Mouse (Mus musculus): ENCODE data around the gene Hoxb6.

Gene Hoxb6

DNA sequence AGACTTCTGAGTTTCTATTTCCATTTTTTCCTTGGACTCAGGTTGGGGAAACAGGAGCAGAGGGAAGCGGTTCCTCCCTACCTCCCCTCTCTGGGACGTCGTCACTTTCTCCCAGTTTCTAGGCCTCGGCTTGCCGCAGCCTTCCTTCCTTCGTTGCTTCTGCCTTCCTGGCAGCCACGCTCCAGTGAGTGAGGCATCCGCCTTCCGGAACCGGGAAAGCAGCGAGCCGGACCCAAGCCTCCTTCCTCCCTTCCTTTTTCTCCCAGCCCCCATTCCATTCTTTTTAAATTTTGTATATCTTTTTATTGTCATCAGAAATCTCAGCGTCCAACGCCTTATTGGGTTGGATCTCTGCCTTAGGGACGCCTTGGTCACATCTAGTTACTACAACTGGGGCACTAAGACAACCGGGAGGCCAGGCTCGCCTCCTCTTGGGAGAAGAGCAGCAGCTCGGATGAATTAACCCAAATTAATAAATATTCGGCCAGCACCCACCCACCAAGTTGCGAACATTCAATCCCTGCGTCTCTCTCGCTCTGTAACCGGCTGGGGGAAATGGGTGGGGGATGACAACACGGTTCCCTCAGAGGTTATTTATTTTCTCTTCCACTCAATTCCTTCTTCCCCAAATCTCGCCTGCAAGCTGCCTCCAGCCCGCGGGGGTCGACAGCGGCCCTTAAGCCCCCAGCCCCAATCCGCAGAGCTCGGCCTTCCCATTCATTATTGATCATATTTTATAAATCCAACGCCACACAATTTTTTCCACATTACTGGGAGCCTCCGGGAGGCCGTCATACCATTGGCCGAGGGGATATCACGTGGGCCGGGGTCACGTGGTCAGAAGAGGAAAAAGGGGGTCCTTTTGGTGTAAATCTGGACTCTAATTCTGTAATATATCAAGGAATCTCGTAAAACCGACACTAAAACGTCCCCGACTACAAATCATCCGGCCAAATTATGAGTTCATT lies 6.2 kb upstream of the Hoxb6 start, which contains the start of gene Hoxb7:
Hoxb7 (plus strand) TSS at position 853 of the 968 bp plus-strand sequence.
- DNase-seq (ENCODE audit: low read depth, low spot score), result no peak

DNA sequence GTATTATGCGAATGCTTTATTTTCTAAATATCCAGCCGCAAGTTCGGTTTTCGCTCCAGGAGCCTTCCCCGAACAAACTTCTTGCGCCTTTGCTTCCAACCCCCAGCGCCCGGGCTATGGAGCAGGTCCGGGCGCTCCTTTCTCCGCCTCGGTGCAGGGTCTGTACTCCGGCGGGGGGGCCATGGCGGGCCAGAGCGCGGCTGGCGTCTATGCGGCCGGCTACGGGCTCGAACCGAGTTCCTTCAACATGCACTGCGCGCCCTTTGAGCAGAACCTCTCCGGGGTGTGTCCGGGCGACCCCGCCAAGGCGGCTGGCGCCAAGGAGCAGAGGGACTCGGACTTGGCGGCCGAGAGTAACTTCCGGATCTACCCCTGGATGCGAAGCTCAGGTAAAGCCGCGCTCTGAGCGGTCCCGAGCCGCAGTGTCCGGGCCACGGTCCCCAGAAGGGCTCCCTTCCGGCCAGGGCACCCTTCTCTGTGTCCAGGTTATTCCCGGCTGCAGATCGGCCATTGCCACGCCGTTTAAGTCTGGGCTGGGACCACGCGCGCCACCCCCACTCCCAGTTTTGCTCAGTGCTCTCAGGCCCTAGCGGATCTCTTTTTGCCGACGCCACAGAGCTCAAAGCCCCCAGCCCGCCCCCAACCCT lies 5.4 kb upstream of the Hoxb6 start:
- DNase-seq (ENCODE audit: low read depth, low spot score), result no peak

DNA sequence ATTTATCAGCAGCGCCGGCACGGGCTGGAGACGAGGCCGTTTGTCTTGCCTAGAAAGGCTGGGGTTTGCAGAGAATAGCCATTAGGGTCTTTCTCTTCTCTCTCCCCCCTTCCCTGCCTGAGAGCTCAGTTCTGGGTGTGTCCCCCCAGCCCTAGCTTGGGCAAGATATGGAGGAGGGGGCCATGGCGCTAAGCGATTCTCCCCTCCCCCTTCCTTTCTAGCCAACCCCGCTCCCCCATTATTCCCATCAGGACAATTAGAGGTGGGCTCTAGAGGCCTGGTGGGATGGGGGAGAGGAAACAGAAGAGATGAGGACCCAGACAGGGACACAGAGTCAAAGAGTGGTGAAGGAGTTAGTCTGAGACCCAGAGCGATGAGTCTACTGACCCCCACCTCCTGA lies 4.9 kb upstream of the Hoxb6 start:
- no peak for DNase-seq (ENCODE audit: low read depth, low spot score)

DNA sequence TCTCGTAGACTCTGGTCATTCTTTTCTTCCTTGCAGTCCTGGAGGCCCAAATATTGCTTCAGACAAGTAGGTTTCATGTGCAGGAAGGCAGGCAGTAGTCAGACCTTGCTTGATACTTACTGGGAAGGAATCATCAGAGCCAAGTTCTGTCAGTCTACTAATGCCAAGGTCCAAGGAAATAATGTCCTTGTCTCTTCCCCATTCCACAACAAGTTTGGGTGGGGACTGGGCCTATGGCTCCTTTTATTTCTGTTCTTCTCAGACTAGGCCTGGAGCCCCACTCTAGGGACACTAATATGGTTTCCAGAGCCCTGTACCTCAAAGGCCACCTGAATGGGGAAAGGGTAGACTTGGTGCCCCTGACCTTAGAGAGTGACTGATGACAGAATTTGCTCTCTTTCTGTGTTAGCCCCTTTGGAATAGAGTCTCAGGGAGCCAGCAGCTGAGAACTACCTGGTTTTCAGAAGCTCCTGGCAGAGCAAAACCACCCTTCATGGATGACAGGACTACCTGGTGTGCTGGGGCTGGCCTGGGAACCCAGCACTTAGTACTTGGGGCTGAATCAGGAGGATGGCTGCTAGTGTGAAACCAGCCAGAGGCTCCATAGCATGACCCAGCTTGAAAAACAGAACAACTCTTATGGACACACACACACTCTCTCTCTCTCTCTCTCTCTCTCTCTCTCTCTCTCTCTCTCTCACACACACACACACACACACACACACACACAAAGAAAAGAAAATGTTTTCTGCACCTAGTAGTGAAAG lies 3.6 kb upstream of the Hoxb6 start:
- DNase-seq (ENCODE audit: low read depth, low spot score), result no peak

DNA sequence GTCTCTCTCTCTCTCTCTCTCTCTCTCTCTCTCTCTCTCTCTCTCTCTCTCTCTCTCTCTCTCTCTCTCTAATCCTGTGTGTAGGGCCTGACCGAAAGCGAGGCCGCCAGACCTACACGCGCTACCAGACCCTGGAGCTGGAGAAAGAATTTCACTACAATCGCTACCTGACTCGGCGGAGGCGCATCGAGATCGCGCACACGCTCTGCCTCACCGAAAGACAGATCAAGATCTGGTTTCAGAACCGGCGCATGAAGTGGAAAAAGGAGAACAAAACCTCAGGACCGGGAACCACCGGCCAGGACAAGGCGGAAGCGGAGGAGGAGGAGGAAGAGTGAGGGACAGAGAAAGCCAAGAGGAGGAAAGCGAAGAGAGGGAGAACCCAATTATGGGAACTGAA lies 3.0 kb upstream of the Hoxb6 start:
- DNase-seq (ENCODE audit: low read depth, low spot score), result no peak

DNA sequence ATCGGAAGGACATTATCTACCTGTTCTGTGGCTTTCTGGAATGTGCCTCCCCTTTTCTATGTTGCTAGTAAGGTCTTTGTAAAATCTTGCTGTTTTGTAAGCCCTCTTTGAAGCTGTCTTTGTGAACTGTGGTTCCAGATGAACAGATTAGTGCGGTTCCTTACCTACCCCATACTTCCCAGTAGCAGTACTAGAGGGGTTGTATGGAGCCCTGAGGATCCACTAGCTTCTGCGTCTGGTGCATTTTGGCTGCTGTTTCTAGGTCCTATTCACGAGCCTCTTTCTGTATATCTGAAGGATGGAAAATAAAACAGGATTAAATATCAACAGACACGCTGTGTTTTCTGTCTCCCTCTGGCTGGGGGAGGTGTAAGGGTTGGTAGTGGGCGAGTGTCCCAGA lies 2.4 kb upstream of the Hoxb6 start:
- DNase-seq (ENCODE audit: low read depth, low spot score), result no peak

DNA sequence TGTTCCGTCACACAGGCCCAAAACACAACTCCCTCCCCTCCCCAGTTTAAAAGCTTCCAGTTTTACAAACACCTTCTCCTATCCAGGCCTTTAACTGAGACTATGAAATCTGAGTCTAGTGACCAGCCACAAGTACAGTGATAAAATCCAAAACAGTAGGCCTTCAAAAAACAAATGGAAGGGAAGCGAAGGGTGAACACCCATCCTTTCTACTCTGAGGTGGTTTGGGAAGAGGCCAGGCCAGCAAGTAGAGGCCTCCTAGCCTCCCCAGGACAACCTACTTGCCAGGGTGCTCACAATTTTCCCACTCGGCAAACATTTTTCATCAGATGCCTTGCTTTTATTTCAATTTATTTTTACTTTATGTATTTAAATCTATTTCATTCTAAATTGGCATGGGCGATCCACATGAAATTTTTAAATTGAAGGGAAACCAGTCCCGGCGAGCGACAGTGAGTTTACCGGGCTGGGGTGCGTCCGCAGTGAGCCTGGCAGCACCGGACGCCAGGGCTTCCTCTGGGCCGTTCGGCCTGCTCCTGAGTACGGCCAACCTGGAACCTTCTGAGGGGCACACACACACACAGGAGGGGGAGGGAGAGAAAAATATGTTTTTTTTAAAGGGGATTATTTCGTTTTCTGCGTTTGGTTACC lies 1.4 kb upstream of the Hoxb6 start:
- no peak for DNase-seq (ENCODE audit: low read depth, low spot score)

DNA sequence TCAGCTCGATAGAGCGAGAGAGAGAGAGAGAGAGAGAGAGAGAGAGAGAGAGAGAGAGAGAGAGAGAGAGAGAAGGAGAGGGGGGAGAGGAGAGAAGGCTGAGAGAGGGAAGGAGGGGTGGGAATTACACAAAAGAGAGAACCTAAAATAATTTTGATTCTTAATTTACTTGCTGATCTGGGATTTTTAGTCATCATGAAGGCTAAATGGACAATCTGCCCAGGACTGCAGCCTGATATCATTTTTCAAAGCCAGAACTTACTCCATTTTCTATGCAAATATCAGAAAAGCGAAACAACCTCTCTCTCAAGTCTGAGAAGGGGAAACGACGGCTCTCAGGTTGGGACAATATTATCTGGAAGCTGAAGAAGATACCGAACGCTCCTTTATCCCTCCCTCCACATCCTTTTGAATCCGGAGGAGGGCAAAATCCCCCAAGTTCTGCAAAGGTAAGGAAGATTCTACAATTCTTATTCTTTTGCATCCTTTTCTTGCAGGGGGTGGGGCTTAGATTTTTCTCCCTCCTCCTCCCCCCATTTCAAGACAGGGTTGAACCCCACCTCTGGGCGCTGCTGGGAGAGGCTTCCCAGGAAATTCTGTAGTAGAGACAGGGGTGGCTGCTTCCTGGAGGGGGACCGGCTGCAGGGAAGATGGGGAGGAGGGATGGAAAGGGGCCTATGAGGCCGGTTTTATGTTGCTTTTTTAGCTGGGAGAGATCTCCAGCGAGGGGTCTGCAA lies 457 bp downstream of the Hoxb6 start:
- DNase-seq (ENCODE audit: low read depth, low spot score), result no peak

DNA sequence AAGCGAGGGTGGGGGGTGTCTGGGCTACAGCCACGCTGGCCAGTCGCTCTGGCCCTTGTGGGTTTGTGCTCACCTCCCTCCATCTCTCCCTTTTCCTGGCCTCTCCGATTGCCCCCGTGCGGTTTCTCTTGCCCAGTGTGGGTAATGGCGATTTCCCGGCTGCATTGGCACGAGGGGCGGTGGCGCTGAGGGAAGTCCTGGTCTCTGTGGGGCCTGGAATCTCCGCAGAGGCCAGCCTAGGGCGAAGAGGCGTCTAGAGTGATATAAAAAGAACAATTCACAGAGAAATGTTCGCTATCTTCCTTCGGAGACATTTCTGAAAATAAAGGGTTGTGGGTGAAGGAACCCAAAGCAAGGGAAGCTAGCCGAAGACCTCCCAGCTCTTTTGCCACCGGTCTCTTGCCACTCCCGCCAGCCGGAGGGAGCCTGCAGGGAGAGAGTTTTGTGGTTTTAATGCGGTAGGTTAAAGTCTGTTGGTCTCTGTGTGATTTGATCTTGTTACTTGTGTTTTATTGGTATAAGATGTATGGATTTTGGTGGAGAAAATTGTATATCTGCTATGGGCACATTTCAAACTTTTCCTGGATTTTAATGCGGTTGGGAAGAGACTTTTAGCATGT lies 1.1 kb downstream of the Hoxb6 start:
- no peak for DNase-seq (ENCODE audit: low read depth, low spot score)

DNA sequence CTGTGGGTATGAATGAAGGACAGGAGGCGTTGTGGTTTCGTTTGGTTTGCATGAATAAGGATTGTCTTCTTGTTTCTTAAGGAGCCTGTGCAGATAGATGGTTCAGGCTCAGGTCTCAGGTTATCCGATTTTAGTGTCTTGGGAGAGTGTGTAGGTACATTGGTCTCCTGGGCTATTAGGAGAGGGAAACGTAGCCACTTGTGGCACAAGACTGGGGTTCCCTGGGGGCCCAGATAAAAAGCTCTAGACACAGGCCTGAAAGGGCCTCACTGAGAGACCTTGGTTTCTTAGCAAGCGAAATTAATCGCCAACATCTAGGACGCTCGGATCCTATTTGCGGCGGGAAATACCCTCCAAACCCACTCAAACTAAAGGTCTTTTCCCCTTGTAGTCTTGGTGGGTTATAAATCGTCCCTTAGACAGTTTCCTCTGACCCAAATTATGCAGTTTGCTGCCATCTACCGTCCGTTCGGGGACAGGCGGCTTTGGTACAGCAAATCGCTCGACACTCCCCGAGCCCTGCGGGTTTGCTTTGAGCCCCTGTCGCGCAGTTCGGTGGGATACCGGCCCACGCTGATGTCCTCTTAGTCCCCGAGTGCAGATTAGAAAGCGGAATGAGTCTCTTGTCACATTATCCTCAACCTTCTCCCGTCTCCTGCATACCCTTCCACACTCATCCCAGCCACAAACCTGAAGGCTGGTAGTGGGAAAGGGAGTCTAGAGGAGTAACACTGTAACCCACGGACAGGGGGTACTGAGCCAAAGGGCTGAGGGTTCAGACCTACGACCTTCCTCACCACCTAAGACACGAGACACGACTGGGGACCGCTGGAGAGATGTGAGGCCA lies 2.2 kb downstream of the Hoxb6 start:
- DNase-seq (ENCODE audit: low read depth, low spot score), result peak; percentile 89

DNA sequence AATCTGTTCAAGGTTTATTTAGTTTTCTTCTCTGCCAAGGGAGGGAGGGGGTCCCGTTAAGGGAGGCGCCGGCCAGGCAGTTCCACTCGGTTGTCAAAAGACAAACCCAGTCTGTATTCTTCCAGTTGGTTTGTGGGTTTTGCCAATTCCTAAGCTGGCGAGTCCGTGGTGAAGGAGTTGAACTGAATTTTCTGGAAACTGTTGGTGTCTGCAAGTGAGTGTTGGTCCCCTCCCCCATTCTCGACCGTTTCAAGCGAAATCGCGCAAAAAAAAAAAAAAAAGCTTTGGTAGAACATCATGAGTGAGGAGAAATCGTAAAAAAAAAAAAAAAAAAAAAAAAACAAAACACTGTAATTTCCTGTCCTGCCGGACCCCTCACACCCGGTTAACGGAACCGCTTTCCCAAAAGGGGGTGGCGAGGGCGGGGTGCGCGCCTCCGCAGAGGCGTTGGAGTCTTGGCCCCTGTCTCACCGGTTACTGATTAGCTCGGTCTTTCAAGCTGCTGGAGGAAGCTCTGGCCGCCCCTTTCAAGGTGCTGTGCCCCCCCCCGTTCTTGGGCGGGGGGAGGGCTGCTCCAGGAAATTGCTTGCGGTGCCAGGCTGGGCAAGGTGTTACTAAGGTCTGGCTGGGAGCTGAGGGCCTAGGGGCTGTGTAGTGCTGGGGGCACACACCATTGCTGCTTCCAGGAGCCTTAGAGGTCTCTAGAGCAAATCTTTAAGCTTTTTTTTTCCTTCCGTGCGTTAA lies 3.0 kb downstream of the Hoxb6 start:
- no peak for DNase-seq (ENCODE audit: low read depth, low spot score)

DNA sequence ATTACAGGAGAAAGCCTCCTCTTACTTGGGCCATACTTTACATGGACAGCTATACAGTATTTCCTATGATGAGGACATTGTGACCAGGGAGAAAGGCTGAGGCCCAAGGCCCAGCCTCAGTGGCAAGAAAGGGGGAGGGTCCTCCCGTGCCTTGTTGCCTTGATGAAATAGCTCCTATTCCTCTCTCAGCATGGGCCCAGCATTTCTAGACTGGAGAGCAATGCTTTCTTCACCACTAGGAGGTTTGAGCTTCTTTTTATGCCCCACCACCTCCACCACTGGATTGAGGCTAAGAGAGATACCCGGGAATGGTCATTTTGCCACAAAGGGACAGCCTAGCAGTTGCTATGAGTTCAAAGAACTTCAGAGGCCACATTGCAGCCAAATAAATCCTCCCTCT lies 4.7 kb downstream of the Hoxb6 start:
- DNase-seq (ENCODE audit: low read depth, low spot score), result no peak

DNA sequence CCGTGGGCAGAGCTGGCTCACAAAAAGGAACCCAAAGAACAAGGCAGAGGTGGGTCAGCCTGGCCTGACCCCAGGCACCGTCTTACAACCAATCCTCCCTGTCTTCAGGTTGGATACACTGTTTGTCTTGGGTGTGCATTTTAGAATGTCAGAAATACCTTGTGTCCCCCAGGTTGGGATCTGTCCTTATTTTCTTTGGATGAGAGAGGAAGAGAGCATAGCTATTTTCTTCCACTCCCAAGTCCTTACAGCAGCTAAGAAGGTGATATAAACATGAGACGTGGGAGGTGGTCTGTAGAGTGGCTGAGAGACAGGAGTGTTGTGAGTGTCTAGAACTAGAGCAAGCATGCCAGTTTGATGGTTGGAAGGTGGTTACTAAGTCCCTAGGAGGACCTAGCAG lies 5.2 kb downstream of the Hoxb6 start:
- no peak for DNase-seq (ENCODE audit: low read depth, low spot score)

DNA sequence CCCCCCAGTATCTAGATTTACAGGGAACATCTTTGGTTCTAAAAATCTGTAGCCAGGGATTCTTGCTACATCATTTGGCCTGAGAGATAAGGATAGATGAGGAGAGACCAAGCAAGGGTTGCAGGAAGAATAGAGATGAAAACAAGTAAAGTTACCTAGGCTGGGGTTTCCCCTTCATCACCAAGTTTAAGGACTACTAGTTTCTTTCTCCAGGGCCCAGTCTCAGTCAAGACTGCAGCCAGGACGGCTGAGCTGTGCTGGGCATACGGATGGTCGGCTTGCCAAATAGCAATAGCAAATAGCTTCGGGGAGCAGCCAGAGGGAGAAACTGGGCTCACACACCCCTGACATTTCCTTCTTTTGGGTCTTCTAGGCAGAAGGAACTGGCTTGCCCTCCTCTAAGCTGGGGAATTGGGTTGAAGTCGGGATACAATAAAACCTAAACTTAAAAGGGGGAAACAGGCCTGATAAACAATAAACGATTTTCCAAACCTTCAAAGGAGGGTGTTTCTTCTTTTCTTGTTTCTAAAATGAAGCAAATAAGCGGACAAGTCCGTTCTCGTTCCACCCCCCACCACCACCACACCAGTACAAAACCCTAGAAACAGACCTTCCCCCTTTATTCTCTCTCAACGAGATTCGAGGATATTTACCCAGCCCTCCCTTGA lies 5.8 kb downstream of the Hoxb6 start:
- no peak for DNase-seq (ENCODE audit: low read depth, low spot score)

DNA sequence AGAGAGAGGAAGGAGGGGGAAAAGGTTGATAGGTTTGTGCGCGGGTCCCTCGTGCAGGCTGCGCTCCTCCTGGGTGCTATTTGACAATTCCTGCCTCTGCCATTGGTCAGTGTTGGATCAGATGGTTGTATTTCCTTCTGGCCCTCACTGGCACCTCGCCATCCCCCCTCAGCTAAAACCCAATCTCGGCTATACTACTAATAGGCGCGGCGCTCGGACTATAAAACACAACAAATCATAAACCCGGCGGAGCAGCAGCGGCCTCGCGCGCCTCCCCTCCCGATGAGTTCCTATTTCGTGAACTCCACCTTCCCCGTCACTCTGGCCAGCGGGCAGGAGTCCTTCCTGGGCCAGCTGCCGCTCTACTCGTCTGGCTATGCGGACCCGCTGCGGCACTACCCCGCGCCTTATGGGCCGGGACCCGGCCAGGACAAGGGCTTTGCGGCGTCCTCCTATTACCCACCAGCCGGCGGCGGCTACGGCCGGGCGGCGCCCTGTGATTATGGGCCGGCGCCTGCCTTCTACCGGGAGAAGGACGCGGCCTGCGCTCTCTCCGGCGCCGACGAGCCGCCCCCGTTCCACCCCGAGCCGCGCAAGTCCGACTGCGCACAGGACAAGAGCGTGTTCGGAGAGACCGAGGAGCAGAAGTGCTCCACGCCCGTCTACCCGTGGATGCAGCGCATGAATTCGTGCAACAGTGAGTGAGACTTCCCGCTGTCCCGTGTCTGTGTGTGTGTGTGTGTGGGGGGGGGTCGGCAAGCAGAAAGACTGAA lies 6.8 kb downstream of the Hoxb6 start:
- peak; percentile 36 for DNase-seq (ENCODE audit: low read depth, low spot score)

DNA sequence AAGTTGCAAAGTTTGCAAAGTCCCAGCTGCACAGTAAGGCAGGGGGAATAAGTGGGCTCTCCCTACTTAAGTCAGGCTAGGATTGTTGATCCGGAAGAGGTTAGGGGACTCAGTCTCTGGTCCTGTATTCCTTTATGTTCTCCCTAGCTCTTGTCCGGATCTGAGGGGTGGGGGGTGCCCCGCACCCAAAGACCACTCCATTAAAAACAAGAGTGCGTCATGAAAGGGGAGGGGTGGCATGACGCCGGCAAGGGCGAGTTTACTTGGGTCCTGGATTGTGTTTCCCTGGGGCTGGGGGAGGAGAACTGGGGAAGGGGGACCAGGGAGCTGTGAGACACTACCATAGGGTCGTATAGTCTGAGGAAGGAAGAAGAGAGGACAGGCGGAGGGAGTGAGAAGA lies 7.5 kb downstream of the Hoxb6 start:
- DNase-seq (ENCODE audit: low read depth, low spot score), result no peak

DNA sequence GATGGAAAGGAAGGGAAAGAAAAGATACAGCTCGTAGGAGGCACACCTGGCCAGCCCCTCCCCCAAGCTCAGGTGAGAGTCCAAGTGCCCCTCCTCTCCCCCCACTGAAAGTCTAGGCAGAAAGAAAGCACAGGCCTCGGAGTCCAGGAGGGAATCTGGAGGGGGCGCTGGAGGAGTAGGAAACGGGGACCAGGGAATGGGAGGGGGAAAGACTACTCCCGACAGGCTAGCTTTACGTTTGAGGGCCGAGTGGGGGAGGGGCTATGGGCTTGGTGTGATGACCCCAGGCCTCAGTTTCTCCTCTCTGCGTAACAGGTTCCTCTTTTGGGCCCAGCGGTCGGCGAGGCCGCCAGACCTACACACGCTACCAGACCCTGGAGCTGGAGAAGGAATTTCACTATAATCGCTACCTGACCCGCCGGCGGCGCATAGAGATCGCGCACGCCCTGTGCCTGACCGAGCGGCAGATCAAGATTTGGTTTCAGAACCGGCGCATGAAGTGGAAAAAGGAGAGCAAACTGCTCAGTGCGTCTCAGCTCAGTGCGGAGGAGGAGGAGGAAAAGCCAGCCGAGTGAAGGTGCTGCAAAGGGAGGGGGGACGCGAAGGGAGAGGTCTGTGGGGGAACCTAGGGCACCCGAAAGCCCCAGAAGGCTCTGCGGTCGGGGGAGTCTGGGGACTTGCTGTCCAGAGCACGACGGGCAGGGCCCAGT lies 8.2 kb downstream of the Hoxb6 start:
- DNase-seq (ENCODE audit: low read depth, low spot score), result peak; percentile 40

All from CD4-positive, CD25-positive, alpha-beta regulatory T cell, adult 2 months (primary cell).